In the genomic region with DNA sequence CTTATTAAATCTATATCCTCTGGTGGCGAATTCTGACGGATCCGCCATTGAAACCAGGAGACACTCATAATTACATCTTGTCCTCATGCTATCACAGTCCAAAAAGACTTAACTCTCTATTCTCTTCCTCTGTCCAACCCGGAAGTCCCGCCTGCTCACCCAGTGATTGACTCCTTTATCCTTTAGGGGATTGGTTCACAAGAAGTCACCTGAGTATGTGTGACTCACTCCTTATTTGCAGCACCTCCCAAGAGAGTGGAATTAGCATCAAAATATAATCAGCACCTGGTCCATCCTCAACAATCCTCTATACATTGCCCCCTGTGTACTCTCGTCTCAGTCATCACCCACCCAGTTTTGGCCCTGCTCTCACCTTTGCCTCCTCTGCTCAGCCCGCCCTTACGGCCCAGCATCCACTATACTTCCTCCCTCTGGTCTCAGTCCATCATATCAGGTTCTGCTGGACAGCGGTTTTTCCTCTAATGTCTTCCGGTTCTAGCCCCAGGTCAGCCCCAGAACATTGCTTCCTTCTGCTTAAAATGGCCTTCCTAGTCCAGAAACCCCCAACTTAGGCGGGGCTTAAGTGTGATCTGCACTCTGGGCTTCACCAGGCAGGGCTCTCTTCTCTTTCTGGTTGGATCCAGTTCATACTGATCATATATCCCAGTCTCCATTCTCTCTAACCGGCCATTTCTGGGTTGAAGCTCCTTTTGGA, we compare ENCODE assay signal across 18 mouse cellular contexts. TPM values are rescaled to one million over a fixed set of nuclear protein-coding genes. Genes with fewer than 3 reads are reported as not detected.
"Had no signal": no experiment of that assay in that cellular context is flagged by ENCODE, and none has a peak within 500 bp of the region (broad histone marks: within the 10 kb centered on the region; RNA-seq: fewer than 3 reads in every experiment).

No protein-coding gene starts in this region.

- H3K9me3 ChIP-seq: lung, embryonic 15.5 days had no signal

- H3K4me3 ChIP-seq: left cerebral cortex, adult 2 months; lung, embryonic 15.5 days had no signal

- H3K9ac ChIP-seq: liver, embryonic 14.5 days; lung, embryonic 15.5 days had no signal

- DNase-seq: kidney, postnatal 36 days; layer of hippocampus, postnatal 36 days; lung, adult 18-20 months; lung, postnatal 10 days; lung, postnatal 4 days; midbrain, embryonic 14.5 days; thymus, adult 18-20 months had no signal

- H3K27ac ChIP-seq: kidney, postnatal 0 days; left cerebral cortex, adult 2 months; liver, embryonic 14.5 days; lung, embryonic 15.5 days had no signal

- H3K36me3 ChIP-seq: lung, embryonic 15.5 days had no signal

RNA-seq across cellular contexts. Expression of gene Zdhhc19, which starts 6.7 kb away (rescaled TPM):
- total RNA-seq: layer of hippocampus, postnatal 10 days; layer of hippocampus, postnatal 36 days; left cerebral cortex, adult 2 months; left cerebral cortex, postnatal 10 days; left cerebral cortex, postnatal 36 days; liver, adult 2 months; megakaryocyte progenitor cell, adult 5-6 weeks; midbrain, postnatal 0 days had no signal

RNA-seq across cellular contexts. Expression of gene Slc51a, which starts 15.1 kb away (rescaled TPM):
- total RNA-seq: layer of hippocampus, adult 8-10 months; layer of hippocampus, postnatal 10 days; layer of hippocampus, postnatal 36 days; left cerebral cortex, adult 2 months; left cerebral cortex, postnatal 10 days; left cerebral cortex, postnatal 36 days; liver, adult 2 months; midbrain, postnatal 0 days had no signal
